Mouse (Mus musculus) B cell, adult 62 days (primary cell): ENCODE results near the gene Cib2. TPM values are rescaled to one million over a fixed set of nuclear protein-coding genes. Genes with fewer than 3 reads are reported as not detected.

Experiments
- total RNA-seq: library from RNA; stranded (reverse); gene quantifications from 4 replicates; pipeline ENCODE4 v1.2.4, GENCODE M21; 2023

The Cib2 gene
- 2.0 to 3.4 TPM (median 3.0 TPM) in 4 replicates for total RNA-seq

GRCm38 (mm10) chr9:54559771-54560471 is at the start of gene Cib2:
Cib2 (minus strand) TSS chr9:54560218.

GRCm38 (mm10) chr9:54586199-54587061 is 26.4 kb upstream of the Cib2 start, which contains the start of gene Idh3a:
Idh3a (plus strand) TSS chr9:54586334.

GRCm38 (mm10) chr9:54538684-54539083 is 21.3 kb downstream of the Cib2 start, which contains the start of gene Sh2d7:
Sh2d7 (plus strand) TSS chr9:54538984.

GRCm38 (mm10) chr9:54501453-54502110 is 58.4 kb downstream of the Cib2 start, which contains the start of gene Dmxl2:
Dmxl2 (minus strand) TSS chr9:54501626.

Other genes with a start within 250 kb of the Cib2 start
- gene Dmxl2, start 58.6 kb downstream of the Cib2 start, total RNA-seq: 0.60 to 2.2 TPM (median 1.4 TPM) in 4 replicates
- gene Sh2d7, start 21.2 kb downstream of the Cib2 start, total RNA-seq: not detected in 4 replicates
- gene Idh3a, start 26.1 kb upstream of the Cib2 start, total RNA-seq: 39.0 to 42.0 TPM (median 39.5 TPM) in 4 replicates
- not detected in 4 replicates for gene Acsbg1, start 101.7 kb upstream of the Cib2 start, total RNA-seq
- gene Dnaja4, start 138.7 kb upstream of the Cib2 start, total RNA-seq: 1.3 to 2.6 TPM (median 1.7 TPM) in 4 replicates
- gene Wdr61, start 174.3 kb upstream of the Cib2 start, total RNA-seq: 59.6 to 74.1 TPM (median 64.8 TPM) in 4 replicates
- gene Crabp1, start 204.5 kb upstream of the Cib2 start, total RNA-seq: not detected in 4 replicates